Mouse (Mus musculus) kidney, postnatal 10 days (tissue): ENCODE results near the gene Creb3l4.
A peak's percentile ranks its signal among the peaks of the same experiment; 100 is the strongest.

Source experiments
- DNase-seq: peaks from one replicate; pipeline ENCODE4 v3.0.0; 2021; ENCODE audit warnings: mixed read lengths

Creb3l4 gene

DNA sequence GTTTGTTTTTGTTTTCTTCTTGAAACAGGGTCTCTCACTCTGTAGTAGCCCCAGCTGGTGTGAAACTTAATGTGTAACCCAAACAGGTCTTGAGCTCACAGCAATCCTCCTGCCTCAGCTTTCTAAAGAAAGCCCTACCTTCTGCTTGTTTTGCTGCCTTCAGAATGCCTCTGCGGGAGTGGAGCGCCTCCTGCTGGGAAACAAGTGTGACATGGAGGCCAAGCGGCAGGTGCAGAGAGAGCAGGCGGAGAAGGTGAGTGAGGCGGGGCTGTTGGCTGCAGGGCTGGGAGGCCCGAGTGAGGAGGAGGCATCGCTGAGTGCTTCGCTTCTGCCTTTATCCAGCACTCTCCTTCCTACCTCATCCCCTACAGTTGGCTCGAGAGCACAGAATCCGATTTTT lies 19.0 kb downstream of the Creb3l4 start:
- DNase-seq, result no peak

DNA sequence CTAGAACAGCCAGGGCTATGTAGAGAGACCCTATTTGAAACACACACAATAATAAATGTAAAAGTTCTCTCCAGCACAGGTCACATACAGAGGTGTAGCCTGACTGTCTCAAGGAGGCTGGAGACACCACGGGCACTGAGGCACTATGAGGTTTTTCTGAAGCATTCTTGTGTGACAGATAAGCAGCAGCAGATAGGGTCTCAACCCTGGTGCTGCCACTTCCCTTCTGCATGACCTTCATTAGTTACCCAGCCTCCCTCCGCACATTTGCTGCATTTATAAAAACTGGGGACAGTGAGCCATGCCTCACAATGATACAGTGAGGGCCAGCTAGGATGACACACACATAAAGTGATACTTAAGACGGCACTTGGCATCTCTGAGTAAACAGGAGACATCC lies 20.4 kb downstream of the Creb3l4 start:
- DNase-seq, result no peak

DNA sequence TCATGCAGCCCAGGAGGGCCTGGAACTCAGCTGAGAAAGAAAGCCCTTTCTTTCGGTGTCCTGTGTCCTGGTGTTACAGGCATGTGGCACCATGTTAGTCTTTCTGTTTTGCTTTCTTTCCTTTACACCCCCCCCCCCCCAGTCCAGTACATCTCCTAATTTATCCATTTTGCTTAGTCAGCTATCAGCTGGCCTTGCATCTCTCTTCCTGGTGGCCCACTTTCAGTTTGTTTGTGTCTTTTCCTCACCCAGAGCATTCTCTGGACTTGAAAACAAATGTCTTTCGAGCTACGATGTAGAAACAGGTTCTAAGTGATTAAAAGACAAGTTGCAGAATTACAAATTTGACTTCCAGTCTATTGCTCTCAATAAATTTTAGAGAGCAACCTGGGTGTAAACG lies 20.9 kb downstream of the Creb3l4 start:
- no peak for DNase-seq

DNA sequence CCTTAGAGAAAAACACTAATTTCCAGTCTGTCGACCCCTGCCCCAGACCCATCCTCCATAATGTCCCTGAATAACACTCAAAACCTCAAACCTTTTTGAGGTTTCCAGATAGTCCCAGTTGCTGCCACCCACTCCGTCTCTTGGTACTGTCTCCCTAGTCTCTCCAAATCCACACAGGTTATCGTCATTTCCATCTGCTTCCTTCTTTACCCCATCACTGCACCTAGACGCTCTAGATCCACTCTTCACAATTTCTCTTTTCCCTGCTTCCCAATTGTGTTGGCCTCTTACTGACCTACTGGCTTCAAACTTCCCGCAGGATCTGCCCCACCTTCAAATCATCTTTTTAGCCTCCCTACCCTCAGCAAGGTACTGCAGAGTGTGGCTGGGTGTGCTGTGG lies 22.2 kb downstream of the Creb3l4 start:
- DNase-seq, result no peak

DNA sequence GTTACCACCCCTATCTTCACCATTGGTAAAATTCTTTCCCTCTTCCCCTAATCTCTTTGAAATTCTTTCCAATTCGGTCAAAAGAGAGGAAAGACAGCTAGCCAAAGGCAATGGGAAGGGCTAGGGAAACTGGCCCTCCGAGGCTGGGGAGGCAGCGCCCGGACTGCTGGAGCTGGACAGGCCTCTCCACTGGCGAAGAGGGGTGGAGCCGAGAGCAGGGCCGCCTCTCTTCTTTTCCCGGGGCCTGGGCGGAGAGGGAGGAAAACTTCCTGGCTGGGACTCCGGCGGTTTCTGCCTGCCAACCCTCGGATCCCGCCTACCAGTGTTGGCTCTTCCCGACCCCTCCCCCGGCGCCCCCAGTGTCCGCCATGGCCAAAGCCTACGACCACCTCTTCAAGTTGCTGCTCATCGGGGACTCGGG lies 22.8 kb downstream of the Creb3l4 start:
- peak; percentile 91 for DNase-seq

DNA sequence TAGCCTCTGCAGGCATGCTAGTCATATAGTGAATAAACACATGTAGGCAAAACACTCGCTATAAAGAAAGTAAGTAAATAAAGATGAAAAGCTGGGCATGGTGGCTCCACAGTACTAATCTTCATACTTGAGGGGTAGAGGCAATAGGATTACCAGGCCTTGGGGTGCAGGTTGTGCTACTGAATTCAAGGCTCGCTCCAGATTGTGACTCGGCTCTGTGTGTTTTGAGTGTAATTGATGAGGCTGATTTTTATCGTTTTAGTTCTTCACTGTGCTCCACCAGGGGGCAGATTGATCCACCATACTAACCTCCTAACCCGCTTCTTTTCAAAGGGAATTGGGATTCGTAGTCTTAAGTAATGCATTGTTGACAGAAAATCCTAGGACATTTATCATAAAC lies 23.2 kb downstream of the Creb3l4 start:
- peak; percentile 70 for DNase-seq

DNA sequence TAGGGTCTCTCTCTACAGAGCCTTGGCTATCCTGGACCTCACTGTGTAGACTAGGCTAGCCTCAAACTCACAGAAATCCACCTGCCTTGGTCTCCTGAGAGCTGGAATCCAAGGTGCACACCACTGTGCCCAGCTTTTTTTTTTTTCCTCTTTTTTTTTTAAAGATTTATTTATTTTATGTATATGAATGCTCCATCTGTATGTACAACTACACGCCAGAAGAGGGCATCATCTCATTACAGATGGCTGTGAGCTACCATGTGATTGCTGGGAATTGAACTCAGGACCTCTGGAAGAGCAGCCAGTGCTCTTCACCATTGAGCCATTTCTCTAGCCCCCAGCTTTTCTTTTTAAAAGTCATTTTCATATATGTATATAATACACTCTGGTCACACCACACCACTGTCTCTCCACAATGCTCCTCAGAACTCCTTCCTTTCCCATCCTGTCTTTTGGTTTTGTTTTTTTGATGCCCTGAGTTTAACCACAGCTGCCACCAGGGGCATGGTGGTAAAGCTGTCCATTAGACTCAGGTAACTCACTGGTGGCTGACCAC lies 27.4 kb downstream of the Creb3l4 start:
- no peak for DNase-seq

DNA sequence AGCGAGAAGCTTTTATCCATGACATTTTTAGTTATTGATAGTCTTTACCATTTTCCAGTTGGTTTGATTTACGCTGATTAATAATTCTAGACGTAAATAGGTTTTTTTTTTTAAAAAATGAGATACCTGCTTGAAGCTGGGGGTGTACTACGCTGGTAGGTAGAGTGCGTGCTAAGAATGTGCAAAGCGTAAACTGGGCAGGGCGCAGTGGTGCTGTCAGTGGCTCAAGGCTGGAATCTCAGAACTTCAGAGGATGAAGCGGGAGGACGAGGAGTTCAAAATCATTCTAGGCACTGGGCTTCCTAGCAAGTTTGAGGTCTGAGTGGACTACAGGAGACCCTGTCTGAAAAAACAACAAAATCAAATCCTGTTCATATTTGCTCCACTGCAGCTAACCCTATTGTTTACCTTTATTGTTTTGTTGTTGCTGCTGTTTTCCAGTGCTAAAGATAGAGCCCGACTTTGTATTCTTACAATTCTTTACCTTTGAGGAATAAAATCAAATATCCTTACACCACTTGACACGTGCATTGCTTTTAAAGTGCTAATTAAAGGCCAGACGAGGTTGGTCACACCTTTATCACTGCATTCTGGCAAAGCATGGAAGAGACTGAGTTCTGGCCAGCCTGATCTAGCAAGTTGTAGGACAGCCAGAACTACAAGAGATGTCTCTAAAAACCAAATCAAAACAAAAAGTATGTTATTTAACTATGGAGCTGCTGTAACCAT lies 29.2 kb downstream of the Creb3l4 start:
- peak; percentile 44 for DNase-seq

DNA sequence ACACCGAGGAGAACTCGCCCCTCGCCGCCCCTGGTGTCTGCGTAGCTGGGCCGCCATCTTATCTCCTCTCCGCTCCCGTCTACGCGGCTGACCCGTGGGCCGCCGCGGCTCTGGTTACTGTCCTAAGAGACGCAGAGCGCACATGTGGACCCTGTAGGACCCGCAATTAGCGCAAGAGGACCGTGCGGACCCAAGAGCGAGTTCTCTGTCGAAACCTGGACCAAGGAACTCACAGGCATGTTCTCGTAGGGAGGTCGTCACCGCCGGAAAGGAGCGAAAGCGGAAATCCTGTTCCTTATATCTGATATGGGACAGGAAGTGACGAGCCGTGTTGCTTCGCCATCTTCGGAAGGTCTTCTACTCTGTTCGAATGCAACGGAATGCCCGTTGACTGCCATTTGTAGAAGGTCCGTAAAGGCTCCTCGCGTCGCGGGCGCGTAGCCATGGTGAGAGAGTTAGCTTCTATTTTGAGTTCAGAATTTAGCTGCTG lies 29.9 kb downstream of the Creb3l4 start, which contains the start of the genes Rps27 and Rab13:
TSS of gene Rps27 (minus strand) at position 275 of the 490 bp plus-strand sequence.
TSS of gene Rab13 (plus strand) at position 319 of the 490 bp plus-strand sequence.
- peak; percentile 91 for DNase-seq

DNA sequence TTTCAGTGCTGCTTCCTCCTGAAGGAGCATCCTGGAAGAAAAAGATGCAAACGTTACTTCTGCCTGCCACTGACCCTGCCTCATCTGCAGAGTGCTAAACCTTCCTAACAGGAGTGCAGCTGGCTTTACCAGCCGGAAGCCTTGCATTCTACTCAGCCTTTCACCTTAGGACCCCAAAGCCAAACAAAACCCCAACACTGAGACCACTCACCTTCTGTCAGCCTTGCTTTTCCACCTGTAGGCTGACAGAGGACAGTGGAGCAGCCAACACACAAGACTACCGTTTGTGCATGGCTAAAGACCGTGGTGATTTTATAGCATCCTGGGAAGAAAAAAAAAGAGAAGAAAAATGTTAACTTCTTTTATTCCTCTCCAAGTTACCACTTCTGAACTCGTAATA lies 30.6 kb downstream of the Creb3l4 start:
- DNase-seq, result no peak

DNA sequence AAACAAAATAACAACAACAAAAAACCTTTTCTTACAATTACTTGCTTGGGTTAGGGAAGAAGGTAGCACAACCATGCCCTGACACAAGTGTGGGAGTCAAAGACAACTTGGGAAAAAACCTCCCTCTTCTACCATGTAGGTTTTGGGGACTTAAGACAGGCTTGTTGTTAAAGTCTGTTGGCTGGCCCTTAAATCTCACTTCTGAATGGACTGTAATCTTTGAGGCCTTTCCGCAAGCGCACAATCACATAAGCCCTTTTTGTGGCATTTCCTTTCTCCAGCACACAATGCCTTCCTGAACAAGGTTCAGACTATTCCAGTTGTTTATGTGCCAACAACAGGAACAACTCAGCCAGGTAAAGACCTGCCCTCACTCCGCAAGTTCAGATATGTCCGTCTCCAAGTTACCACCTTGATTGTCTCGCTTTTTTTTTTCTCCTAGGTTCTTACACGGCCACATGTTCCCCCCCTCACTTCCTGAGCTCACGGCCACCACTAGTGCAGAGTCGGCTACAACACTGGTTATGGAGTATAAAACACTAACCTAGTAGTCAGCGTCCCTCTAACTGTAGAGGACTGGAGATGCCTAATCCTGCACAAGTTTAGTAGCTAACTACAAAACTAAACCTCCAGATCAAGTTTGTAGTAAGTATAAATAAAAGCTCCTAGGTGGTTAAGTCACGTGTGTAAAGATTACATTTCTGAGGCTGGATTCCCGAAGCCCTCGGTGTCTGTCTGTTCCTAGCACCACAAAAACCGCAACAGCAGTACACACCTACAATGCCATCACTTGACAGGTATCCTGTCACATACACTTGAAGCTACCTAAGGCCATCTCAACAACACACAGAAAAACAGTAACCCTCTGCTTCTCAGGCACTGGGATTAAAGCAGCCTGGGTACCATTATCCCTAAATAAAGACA lies 31.6 kb downstream of the Creb3l4 start:
- no peak for DNase-seq

DNA sequence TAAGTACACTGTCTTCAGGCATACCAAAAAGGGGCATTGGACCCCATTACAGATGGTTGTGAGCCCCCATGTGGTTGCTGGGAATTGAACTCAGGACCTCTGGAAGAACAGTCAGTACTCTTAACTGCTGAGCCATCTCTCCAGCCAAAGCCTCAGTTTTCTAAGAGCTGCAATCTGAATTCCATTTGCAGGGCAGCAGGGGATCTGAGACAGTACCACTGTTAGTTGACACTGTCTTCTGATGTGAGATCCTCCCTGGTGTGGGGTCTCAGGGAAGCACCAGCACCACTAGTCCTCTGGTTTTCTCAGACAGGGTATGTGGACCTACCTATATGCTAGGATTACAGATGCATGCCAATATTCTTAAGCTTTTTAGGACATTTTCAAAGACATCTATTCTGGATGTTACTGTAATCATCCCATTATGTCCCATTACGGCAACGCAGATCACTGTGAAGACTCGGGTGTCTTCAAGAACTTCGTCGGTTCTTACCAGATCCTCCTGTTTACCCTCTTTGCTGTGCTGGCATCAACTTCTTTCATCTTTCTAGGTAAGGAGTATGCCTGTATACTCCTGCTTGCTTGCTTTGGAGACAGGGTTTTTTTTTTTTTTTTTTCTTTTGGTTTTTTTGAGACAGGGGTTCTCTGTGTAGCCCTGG lies 33.3 kb downstream of the Creb3l4 start:
- no peak for DNase-seq

DNA sequence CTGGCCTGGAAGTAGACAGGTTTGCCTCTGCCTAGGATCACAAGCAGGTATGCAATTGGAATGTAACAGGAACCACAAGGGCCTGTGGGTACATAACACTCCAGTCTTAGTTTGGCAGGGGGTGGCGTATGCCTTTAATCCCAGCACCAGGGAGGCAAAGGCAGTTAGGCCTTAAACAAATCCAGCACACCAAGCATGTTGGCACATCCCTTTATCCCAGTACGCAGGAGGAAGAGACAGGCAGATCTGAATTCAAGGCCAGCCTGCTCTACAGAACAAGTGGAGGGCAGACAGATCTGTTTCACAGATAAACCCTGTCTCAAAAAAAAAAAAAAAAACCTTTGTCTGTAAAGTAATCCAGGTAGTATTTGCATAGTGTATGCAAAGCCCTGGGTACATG lies 34.6 kb downstream of the Creb3l4 start:
- no peak for DNase-seq

DNA sequence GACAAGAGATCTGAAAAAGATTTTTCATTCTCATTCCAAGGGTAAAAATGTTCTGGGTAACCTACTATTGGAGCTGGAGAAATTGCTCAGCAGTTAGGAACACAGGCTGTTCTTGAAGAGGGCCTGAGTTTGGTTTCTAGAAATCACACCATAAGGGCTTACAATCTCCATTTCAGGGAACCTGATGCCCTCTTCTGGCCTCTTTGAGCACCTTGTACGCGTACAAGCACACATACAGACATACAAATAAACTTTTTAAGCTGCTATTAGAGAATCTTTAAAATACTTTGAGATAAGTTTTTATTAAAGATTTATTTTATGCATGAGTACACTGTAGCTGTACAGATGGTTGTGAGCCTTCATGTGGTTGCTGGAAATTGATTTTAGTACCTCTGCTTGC lies 38.7 kb downstream of the Creb3l4 start:
- DNase-seq, result no peak

DNA sequence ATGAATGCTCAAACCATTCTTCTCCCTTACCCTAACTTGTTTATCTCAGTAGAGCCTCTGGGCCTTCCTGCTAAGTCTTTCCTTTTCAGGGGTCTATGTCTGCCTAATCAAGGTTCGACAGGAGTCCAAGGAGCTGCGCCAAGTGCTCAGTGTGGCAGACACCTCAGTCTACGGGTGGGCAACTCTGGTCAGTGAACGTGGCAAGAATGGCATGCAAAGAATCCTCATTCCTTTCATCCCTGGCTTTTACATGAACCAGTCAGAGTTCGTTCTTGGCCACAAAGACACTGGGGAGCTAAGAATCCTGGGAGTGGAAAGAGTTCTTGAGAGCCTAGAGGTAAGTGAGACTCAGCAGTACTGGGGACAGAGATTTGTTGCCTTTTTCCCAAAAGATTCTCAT lies 39.7 kb downstream of the Creb3l4 start:
- no peak for DNase-seq

DNA sequence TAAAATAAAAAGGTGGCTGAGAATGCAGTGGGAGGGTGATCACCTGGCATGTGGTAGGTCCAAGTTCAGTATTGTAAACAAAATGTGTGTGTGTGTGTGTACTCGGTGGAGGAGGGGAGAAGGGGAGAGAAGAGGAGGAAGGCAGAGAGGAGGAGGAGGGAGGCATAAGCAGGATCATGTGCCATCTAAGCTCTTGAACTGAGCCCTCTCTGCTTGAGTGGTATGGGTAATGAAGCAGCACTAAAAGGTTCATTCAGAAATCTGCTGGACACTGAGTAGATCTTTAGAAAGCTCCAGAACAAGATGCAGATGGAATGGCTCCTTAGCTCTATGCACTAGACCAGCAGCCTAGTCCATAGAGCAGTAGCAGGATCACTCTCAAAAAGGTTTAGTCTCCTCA lies 40.4 kb downstream of the Creb3l4 start:
- DNase-seq, result no peak

DNA sequence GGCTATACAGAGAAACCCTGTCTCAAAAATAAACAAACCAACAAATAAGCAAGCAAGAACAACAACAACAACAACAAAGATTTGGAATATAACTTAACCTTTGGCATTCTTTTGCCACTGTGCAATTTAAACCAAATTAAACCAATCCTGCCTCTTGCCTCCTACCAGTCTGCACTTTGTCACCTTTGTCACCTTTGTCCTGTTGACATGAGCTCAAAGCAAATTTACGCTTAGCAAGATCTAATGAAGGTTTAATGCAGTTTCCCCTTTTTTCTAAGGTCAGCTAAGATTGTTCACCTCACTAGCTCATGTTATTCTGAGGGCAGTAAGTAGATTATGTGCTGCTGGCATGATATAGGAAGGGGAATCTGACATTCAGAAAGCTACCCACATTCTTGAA lies 45.8 kb downstream of the Creb3l4 start:
- no peak for DNase-seq

DNA sequence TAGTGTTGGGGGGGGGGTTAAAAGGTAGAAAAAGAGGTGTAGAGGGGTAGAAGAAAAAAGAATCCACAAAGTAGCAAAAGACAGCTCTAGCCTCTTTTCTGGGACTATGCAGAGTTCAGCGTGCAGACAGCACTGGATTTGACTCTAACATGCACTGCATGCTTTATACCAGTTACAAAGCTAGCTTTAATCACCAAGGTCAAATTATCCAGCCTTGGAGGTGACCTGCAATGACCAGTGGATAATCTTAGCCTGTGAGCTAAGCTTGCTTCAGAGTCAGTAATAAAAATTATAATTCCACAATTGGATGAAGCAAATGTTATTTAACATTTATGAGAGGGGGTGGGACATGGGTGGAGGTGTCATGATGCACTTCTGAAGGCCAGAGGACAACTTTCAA lies 47.7 kb downstream of the Creb3l4 start:
- no peak for DNase-seq

DNA sequence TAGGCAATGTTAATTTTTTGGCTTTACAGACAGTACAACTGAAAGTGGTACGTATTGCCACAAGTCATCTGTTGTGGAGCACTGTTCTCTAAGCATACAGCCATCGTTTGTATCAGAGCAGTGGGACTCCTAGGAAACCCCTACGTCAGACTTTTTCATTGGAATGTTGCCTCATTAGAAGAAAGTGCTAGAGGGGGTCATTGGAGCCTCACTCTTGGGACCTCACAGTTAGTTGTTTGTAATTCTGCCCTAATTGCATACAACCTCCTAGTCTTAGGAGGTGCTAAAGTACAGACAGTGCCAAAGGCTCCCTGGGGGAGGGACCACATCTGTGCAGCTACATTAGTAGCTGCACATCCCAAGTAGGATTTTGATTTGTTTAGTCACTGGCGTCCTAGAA lies 48.6 kb downstream of the Creb3l4 start:
- DNase-seq, result no peak

DNA sequence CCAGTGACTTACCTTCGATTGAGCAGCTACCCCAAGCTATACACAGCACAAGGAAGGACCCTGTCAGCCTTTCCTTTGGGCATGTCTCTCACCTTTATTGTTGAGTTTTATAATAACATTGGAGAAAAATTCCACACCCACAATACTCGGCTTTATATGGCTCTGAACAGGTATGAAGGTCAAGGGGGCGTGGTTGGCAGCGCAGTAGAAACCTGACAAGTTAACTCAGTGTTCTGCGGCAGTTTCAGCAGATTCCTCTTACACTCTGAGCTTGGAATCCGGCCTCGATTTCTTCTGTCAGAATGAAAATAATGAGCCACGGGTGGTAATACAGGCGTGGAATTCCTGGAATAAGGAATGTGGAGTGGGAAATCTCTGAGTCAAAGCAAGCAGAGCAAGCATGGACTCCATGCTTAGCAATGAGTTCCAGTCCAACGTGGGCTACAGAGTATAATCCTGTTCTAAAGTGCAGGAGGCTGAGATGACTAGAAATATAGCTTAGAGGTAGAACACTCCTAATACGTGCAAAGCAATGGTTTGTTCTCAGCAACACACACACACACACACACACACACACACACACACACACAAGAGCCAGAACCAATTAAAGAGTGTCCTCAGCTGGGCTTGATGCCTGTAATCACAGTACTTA lies 52.3 kb downstream of the Creb3l4 start:
- no peak for DNase-seq
